Mouse (Mus musculus): Measurements from ENCODE around the gene Rtraf.

Rtraf gene

DNA sequence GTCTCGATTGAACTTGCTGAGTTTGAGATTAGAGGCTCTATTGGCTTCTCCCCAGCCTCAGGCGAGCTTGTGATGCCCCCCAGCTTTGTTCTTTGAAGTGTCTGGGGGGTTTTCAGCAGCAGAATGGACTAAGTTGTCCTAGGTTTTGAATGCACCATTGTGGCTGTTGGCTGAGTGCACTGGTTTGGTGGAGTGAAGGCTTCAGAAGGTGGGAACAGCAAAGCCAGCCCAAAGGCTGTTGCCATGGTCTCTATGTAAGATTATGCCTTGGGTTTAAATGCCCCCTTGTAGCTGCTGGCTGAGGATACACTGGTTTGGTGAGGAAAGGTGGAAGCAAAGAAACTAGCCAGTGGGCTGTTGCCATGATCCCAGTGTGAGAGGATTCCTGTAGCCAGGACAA is 23.1 kb downstream of the Rtraf start:
- no peak for DNase-seq (ENCODE audit: low read depth, low spot score)

DNA sequence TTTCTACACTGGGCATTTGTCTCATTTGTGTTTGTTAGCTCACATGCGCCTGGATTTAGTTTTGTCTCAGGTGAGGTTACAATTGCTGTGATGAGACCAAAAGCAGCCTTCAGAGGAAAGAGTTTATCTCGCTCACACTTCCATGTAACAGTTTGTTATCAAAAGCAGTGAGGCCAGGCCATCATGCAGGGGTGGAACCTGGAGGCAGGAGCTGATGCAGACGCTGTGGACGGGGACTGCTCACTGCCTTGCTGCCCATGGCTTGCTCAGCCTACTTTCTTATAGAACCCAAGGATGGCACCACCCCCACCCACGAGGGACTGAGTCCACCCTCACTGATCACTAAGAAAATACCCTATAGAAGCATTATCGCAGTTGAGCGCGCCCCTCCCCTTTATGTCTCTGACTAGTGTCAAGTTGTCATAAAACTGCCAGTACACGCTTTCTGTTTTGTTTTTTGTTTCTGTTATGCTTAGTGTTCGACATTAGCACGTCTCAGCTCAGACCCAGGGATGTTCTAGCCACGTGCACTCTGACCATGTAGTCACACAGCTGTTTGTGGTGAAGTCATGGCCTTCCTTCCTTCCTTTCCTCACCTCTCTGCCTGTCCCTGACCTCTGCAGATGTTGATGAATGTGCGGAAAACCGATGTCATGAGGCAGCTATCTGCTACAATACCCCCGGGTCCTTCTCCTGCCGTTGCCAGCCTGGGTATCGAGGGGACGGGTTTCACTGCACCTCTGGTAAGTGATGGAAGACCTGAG is 26.9 kb downstream of the Rtraf start:
- no peak for DNase-seq (ENCODE audit: low read depth, low spot score)

DNA sequence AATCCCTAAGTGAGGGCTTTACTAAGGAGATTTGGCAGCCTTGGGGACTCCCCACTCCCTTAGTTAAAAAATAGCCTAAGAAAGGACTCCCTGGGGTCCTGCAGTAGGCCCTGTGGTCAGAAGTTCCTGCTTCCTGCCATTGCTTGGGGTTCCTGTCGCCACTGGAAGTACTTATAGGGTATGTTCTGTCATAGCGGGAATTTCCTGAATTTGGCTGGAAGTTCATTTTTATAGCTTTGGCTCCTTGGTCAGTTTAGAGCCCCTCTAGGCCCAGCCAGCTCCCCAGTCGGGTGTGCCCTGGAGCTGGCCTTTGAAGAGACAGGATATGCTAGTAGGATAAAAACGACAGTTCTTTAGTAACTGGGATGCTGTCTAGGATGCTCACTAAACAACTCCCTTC is 28.7 kb downstream of the Rtraf start:
- DNase-seq (ENCODE audit: low read depth, low spot score), result no peak

DNA sequence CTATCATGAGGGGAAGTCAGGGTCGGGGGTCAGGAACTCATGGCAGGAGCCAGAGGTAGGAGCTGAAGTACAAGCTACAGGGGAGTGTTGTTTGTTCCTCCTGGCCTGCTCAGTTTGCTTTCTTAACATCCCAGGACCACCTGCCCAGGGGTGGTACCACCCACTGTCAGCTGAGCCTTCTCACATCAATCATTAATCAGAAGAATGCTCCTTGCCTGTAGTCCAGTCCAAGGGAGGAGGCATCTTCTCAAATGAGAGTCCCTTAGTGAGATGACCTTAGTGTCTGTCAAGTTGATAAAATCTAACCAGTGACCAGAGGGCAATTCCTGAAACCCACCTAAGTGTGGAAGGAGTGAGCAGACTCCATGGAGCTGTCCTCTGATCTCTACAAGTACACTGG is 35.2 kb downstream of the Rtraf start:
- no peak for DNase-seq (ENCODE audit: low read depth, low spot score)

DNA sequence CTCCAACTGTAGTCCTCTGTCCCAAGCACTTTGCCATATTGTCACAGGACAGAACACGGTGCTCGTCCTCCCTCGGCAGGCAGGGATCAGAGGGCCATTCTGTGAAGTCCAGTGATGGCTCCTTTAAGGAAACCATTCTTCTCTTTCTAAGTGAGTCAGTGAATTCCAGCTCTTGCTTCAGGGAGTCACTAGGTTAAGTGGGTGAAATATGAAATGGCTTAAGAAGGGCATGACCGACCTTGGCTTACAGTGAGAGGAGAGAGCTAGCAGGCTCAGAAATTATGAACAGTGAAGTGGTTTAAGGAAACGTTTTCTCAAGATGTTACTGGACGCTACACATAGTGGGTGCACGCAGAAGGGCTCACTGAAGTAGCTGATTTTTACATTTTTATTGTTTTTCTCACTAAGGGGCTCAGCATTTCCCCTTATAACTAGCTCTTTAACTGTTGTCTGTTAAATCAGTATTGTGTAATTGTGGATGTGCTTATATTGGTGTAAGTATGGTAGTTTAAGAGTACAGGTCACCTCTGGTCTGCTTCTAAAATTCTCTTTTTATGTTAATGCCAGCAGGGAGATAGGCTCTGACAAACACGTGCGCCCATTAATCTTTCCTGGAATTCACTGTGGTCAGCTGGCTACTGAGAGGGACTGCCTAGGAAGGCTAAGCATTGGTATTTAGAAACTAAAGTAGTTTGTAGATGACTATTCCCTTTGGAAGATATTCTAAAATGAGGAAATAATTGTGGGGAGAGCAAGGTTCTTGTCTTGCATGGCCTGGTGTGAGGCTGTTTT is 37.6 kb downstream of the Rtraf start:
- no peak for DNase-seq (ENCODE audit: low read depth, low spot score)

DNA sequence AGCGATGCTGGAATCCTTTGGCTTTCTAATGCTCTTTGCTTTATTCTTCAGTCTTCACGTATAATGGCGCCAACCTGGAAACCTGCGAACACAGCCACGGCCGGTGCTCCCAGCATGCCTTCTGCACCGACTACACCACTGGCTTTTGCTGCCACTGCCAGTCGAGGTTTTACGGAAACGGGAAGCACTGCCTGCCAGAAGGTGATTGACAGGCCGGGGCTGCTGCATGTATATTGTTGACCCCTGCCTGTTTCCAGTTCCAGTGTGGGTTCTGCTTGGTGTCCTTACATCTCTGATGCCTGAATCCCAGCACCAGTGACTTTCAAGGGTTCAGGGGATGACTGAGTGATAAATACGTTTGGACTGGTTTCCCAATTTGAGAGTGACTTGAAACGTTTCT is 45.7 kb downstream of the Rtraf start:
- no peak for DNase-seq (ENCODE audit: low read depth, low spot score)

DNA sequence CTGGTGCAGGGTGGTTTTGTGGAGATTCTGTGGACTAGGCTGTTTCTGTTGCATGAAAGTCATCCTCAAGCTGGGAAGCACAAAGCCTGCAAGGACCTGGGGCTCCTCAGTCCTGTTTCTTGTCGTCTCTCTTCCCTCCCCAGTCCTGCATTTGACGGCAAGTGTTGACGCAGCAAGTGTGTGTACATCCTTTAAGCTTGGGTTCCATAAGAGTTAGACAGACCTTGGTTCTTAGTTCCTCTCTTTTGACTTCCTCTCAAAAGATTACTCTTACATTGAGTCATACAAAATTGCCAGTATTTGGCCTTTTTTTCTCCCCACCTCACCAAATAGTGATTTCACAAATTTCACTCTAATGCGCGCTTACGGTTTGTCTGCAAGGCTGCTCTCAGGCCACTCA is 46.3 kb downstream of the Rtraf start:
- no peak for DNase-seq (ENCODE audit: low read depth, low spot score)

DNA sequence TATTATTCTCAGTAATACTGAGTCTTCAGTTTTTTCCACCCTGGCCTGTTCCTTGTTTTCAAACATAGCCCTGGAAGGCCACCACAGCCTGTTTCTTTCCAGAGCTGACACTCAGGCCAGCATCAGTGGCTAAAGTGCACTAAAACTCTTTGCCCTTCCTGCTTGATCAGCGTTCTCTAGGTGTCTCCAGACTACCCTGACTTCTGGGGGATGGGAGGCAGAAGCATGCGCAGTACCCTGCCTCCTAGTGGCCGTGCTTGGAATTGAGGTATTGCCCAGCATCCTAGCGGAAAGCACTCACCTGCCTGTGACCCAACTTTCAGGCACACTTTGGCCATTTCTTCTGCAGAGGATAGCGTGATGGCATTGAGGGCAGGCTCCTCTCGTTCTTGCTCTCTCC is 46.7 kb downstream of the Rtraf start:
- DNase-seq (ENCODE audit: low read depth, low spot score), result no peak

DNA sequence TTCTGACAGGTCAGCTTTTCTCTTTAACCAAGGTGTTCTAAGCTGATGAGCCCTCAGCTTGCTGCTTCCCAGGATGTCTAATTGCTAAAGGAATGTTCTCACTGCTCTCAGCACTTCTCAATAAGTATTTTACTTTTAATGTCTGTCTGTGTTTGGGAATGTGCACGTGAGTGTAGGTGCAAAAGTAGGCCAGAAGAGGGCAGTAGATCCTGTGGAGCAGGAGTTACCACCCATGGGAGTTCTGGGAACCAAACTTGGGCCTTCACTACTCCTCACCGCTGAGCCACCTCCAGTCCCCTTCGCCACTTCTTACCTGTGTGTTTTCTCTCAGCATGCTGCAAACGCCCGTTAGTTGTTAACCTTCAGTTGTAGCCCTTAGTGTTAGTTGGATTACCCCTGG is 47.4 kb downstream of the Rtraf start:
- no peak for DNase-seq (ENCODE audit: low read depth, low spot score)

DNA sequence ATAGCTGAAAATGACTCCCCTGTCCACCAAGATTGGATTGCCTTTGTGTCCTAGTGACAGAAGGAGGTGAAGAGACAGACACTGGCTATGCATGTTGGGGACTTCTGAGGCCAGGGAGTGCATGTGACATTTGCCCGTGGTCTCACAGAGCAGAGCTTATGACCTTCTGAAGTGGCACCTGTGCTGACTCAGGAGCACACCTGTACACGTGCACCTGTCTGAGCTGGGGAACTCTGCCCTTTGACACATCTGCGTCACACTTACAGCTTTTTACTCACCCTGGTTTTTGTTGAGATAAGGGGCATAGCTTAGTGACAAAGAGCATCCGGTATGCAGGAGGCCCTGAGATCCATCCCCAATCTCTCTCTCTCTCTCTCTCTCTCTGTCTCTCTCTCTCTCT is 48.1 kb downstream of the Rtraf start:
- DNase-seq (ENCODE audit: low read depth, low spot score), result no peak

DNA sequence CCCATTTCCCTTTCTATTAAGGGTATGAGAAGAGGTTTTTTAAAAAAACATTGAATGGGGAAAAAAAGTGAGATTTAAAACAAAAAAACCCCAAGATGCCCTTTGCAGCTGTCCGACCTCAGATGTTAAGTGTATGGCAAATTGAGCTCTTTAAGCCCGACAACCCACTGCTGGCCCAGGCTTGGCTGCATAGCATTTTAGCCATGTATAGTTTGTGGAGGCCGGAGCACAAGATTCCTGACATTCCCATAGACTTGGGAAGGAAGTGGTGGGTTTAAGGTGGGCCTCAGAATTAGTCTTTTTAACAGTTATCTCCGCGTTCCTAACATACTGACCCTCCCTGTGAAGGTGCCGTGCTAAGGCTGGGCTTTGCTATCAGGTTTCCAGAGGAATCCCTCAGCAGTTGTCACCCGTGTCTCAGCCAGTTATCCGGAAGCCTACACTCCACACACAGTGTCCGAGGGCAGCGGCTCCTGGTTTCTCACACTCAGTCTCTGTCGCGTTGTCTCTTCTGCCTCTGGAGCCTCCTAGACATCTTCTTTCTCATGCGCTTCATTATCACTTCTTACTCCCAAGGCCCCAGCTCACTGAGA is 49.5 kb downstream of the Rtraf start:
- DNase-seq (ENCODE audit: low read depth, low spot score), result no peak

DNA sequence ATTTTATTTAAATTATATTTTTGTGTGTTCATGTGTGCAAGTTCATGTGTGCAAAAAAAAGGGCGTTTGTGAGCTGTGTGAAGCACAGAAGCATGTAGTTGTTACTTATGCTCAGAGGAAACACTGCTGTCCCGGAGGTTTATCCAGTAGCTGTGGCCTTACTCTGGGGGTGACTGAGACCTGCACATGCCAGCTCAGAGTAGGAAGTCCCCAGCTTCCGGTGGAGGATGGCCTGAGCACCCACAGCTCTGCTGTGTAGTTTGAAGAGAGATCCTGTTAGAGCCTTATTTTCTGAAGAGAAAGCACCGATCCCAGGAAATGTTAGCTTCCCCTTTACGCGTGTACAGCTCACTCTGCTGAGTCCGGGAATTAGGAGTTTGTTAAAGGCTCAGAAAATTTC is 52.5 kb downstream of the Rtraf start:
- DNase-seq (ENCODE audit: low read depth, low spot score), result no peak

DNA sequence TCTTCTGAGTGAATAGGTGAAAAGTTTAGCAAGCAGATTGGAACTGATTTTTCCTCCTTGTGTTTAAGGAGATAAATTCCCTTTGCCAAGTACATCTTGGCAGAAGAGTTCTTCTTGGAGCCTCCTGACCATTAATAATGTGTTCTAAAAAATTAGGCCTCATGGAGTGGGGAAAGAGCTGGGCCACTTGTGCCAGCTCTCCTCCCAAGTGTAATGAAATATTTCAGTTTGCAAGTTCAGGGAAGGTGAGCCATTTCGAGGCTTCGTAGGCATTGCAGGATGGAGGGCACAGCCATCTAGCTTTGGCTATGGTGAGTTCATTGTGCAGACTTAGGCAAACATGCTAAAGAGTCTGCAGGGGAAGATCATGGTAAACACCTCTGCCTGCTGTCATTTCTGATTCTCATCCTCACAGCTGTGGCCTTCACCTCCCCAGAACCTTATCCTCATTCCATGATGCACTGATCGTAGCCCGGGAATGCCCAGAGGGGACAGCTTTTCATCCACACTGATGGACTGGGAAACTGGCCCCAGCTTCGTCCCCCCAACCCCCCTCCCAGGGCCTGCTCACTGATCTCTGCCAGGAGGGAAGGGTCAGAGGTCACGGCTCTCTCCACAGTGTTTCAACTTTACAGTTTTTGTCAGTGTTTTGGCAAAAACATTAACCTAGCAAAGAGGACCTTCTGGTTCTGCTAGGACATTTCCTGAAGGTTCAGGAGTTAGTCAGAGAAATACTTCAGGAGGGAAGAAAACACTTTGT is 54.0 kb downstream of the Rtraf start:
- DNase-seq (ENCODE audit: low read depth, low spot score), result no peak

DNA sequence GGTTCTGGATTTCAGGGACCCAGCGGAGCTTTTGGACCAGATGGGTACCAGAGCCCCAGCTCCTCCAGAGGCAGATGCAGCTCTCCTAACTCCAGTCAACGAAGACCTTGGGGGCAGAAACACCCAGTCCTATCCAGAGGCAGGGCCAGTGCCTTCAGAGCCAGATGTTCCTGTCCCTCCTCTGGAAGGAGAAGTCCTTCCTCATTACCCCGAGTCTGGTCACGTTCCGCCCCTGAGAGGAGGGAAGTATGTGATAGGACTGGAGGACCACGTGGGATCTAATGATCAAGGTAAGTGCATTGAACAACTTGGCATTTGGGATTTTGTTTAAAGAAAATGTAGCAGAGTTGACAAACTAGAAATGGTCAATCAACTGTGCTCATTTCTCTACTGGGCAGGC is 55.0 kb downstream of the Rtraf start:
- no peak for DNase-seq (ENCODE audit: low read depth, low spot score)

DNA sequence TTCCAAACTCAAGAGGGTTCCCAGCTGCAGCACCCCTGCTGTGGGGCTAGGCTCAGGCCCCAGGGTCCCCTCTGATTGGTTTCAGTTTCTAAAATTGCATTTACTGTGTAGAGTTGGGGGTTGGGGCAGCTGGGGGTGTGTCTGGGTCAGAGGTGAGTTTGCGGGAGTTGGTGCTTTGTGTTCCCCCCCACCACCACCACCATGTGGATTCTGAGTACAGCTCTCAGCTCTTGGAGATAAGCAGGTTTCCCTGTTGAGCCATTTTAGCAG is 57.3 kb downstream of the Rtraf start:
- no peak for DNase-seq (ENCODE audit: low read depth, low spot score)

DNA sequence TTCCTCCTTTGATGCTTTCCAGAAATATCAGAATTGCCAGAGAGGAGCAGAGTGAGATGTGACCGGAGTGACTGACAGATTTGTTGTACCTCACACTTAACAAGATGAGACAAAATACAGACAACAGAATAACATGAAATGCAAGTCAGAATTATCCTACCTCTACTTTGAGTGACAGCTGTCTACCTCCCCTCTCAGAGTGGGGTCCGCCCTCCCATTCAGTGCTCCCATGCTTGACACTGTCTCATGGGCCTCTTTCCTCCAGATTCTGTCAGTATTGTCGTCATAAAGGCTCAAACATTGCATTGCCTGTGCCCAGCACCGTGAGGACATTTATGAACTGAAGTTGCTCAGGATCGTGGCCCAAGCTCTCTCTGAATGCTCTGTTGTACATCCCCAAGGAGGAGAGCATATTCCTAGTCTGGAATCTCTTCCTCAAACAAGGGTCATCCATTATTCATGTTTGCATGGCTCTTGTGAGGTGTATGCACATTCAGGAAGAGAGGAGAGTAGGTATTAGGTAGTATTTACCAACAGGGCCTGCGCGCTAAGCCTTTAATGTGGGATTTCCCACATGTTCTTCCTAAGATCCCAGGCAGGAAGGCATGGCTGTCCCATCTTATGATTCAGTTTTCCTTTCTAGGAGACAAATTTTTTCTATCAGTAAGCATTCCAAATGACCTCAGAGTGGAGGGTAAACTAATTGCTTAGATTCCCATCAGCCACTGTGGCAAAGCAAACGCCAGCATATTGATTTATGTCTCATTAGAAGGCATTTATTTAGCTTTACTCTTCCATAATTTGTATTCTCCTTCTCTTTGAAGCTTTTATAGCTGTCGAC is 57.9 kb downstream of the Rtraf start:
- DNase-seq (ENCODE audit: low read depth, low spot score), result no peak

DNA sequence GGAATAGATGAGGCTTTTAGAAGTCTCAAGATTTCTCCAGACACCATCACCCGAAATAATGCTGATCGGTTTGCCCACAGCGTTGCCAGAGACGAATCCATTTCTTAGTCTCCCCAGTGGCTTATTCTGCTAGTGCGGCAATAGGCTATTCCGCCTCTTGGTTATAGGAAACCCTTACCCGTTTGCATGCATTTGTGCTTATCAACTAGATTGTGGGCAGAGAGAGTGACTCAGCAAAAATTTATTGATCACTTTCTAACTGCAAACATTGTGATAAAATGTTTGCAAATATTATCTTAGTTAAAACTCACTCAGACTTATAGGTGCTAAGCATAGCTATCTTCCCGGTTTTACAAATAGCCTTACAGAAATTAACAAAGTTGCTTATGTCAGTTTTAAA is 59.3 kb downstream of the Rtraf start:
- DNase-seq (ENCODE audit: low read depth, low spot score), result no peak

DNA sequence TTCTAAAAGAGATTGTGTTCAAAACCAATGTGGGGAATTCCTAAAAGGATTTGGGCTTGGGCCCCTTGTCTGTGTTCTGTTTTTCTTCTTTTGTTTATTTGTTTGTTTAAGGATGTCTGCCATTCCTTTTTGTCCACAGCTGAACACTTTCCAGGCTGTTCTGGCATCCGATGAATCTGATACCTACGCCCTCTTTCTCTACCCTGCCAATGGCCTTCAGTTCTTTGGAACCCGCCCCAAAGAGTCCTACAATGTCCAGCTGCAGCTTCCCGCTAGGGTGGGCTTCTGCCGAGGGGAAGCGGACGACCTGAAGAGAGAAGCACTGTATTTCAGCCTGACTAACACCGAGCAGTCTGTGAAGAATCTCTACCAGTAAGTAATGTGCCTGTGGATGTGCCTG is 60.1 kb downstream of the Rtraf start:
- no peak for DNase-seq (ENCODE audit: low read depth, low spot score)

DNA sequence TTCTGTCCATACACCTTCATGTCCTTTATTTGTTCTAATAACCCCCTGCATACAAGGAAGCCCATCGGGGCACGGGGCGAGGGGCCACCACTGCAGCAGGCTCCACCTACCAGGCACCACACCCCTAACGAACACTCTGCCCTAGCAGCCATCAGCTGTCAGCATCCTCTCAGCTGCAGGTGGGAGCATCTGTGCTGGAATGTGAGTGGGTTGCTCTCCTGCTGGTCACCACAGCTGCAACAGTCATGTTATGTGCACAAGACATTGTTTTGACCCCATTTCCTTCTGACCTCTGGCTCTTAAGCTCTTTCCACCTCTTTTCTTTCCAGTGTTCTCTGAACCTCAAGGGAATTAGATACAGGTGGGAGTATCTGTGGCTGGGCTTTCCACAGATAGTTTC is 61.6 kb downstream of the Rtraf start:
- no peak for DNase-seq (ENCODE audit: low read depth, low spot score)

Data from retina, adult 2 months (tissue).